Mouse (Mus musculus): ENCODE data around the gene Elovl5. TPM values are rescaled to one million over a fixed set of nuclear protein-coding genes. Genes with fewer than 3 reads are reported as not detected.
"Not testable (repeated sequence)": the region's sequence is repeated elsewhere in the genome, so short reads cannot be mapped to it uniquely, and the experiment has no call there.

The Elovl5 gene
- polyA plus RNA-seq, 1 experiment from 2014 or later, result 91.1 TPM

DNA sequence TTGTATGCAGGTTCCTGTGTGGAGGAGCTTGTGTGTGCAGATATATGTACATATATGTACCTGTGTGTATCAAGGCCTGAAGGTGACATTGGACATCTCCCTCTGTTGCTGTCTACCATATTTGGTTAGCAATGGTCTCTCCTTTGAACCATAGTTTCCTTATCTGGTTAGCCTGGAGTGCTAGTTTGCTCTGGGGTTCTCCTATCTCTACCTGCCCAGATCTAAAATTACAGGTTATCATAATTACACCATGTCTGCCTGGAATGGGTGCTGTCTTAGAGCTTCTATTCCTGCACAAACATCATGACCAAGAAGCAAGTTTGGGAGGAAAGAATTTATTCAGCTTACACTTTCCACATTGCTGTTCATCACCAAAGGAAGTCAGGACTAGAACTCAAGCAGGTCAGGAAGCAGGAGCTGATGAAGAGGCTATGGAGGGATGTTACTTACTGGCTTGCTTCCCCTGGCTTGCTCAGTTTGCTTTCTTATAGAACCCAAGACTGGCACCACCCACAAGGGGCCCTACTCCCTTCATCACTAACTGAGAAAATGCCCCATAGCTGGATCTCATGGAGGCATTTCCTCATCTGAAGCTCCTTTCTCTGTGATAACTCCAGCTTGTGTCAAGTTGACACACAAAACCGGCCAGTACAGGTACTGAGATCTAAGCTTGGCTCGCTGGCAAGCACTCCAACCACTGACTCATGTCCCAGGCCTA lies 76.5 kb downstream of the Elovl5 start:
- H3K9me3 ChIP-seq (replicated peaks); H3K36me3 ChIP-seq; H3K4me3 ChIP-seq; H3K27me3 ChIP-seq (ENCODE audit: low read depth, poor library complexity, severe bottlenecking); H3K27ac ChIP-seq; H3K4me1 ChIP-seq; DNase-seq (ENCODE audit: low spot score): not testable (repeated sequence)
- 88% methylated on average over 2 of the region's 2 CpGs for WGBS

DNA sequence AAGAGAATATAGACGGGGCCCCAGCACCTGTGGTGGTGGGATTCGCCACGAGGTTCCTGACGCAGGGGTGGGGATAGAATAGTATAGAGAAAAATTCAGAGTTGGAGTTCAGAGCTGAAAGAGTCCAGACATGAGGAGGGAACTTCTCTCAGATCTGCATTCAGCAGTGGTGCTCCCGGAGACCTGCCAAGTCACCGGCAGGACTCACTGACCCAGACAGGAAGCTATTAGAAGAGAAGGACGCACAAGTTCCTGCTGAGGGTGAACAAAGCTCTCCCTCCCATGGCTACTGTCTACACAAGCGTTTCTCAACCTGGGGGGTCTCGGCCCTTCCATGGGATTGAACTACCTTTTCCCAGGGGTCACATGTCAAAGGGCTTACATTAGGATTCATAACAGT lies 78.1 kb downstream of the Elovl5 start:
- no peaks in the 10 kb centered on the region for H3K9me3 ChIP-seq (replicated peaks)
- WGBS, result 79% methylated on average over 9 of the region's 9 CpGs
- no peak overlapping the region for H3K4me3 ChIP-seq
- no peak for DNase-seq (ENCODE audit: low spot score)
- no peaks in the 10 kb centered on the region for H3K4me1 ChIP-seq
- no peak overlapping the region for H3K27ac ChIP-seq
- H3K36me3 ChIP-seq, result no peaks in the 10 kb centered on the region
- no peaks in the 10 kb centered on the region for H3K27me3 ChIP-seq (ENCODE audit: low read depth, poor library complexity, severe bottlenecking)

DNA sequence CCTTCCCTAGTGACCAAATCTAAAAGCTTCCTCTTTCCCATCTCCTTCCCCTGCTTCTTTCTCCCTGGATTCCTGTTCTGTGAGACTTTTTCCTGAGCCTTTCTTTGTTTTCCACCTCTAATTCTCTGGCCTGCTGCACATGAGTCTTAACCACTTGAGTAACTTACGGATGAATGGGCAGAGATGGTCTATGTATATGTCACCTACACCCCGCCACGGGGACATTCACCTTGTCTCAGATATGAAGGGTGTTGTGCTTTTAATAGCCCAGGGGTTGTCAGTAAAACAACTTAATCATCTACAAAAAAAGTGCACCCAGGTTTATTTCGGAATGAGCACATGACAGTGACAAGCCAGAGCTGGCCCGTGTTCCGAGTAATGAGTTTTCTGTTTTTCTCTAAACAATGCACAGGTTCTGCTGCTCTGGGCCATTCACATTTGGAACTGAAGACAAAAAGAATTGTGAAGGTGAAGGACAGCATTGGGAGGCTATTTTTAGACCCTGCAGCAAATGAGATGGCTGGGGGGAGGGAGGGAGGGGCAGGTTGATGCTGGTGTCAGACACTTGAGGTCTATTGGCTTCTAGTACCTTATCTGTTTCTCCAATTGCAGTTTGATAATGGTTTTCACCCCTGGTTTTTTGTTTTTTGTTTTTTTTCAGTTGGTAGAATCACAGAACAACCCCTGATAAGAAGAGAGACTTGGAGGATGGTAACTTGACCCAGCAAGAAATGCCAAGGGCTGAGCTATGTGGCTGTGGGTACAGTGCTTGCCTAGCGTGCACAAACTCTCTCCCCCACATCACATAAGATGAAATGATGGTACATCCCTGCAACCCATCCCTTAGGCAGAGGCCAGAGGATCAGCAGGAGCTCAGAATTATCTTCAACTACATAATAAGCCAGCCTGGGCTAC lies 83.7 kb downstream of the Elovl5 start:
- no peak for DNase-seq (ENCODE audit: low spot score)
- WGBS, result 88% methylated on average over 7 of the region's 7 CpGs
- Histone ChIP-seq H3K27me3 (ENCODE audit: low read depth, poor library complexity, severe bottlenecking) (no peaks in the 10 kb centered on the region), H3K4me3 (no peak overlapping the region), H3K27ac (no peak overlapping the region), H3K36me3 (no peaks in the 10 kb centered on the region), H3K9me3 (replicated peaks) (no peaks in the 10 kb centered on the region), H3K4me1 (no peaks in the 10 kb centered on the region)

DNA sequence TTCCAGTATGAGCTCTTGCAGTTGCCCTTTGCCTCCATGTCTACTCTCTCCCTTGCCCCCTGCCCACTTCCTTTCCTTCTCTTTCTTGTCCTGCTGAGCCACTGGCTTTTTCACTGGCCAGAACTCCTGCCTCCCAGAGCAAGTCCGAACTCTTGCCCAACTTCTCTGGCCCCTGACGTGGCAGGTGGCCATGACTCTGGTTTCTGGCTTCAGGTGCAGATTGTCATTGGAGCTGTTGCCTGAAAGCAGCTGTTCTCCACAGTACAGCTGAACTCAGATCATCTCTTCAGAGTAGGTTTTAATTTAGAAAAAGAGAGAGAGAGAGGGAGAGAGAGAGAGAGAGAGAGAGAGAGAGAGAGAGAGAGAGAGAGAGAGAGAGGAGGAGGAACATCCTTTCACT lies 86.1 kb downstream of the Elovl5 start:
- 0 out of 2 replicates have a peak, but pooled peaks cover 4% of the 10 kb centered on the region for H3K4me1 ChIP-seq
- DNase-seq (ENCODE audit: low spot score), result no peak
- H3K4me3 ChIP-seq, result no peak overlapping the region
- no peaks in the 10 kb centered on the region for H3K27me3 ChIP-seq (ENCODE audit: low read depth, poor library complexity, severe bottlenecking)
- no peak overlapping the region for H3K27ac ChIP-seq
- no peaks in the 10 kb centered on the region for H3K36me3 ChIP-seq
- no peaks in the 10 kb centered on the region for H3K9me3 ChIP-seq (replicated peaks)
- WGBS, result 89% methylated on average over 2 of the region's 2 CpGs

DNA sequence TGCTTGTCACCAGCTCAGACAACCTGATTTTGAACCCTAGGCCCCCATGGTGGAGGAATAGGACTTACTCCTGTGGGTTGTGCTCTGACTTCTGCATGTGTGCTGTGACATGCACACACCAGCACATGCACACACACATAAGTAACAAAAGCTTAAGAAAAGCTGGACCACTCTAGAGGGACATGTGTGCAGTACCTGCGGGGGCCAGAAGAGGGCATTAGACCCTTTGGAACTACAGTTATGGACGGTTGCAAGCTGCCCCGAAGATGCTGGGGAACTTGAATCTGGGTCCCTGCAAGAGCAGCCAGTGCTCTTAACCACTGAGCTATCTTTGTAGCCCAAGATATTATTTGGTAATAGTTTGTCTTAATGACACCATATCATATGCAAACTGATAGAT lies 88.3 kb downstream of the Elovl5 start:
- no peaks in the 10 kb centered on the region for H3K9me3 ChIP-seq (replicated peaks)
- H3K27me3 ChIP-seq (ENCODE audit: low read depth, poor library complexity, severe bottlenecking), result no peaks in the 10 kb centered on the region
- H3K36me3 ChIP-seq, result no peaks in the 10 kb centered on the region
- DNase-seq (ENCODE audit: low spot score), result no peak
- no peak overlapping the region for H3K27ac ChIP-seq
- 0 out of 2 replicates have a peak, but pooled peaks cover 4% of the 10 kb centered on the region for H3K4me1 ChIP-seq
- WGBS, result 55% methylated on average over 3 of the region's 3 CpGs
- H3K4me3 ChIP-seq, result no peak overlapping the region

DNA sequence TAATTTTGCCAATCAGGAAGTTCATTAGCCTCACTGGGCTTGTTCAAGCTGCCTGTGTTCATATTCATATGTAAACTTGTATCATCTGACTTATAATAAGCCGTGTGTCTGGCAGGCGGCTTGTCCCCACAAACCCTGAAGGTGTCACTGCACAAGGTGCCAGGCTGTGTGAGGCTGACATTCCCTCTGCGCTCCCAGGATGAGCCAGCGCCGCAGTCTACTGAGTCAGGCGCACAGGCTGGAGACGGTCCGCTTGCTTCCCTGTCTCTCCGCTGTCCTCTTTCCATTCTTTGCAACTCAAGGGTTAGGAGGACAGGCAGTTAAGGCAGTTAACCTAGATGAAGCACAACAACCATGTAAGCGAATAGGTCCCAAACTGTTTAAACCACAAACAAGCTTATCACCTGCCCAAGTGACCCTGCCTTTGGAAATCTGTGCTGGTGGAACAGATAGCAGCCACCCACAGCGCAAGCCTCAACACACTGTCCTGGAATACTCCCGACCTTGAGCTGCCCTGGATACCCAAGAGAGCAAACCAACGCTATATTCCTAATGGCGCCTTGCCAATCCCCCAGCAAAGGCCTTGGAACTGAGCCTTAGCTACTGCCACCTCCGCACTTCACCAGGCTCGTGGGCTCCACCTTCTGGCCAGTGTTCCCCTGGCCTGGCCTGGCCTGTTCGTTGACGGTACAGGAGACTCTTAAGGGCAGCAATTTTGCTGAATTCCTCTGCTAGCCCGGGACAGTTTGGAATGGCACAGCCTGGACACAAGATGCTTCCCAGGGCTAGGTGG lies 89.2 kb downstream of the Elovl5 start:
- Histone ChIP-seq H3K4me1 (0 out of 2 replicates have a peak, but pooled peaks cover 4% of the 10 kb centered on the region), H3K36me3 (no peaks in the 10 kb centered on the region), H3K9me3 (replicated peaks) (no peaks in the 10 kb centered on the region), H3K27me3 (ENCODE audit: low read depth, poor library complexity, severe bottlenecking) (no peaks in the 10 kb centered on the region), H3K27ac (no peak overlapping the region), H3K4me3 (no peak overlapping the region)
- DNase-seq (ENCODE audit: low spot score), result peak; percentile 80
- 62% methylated on average over 19 of the region's 19 CpGs for WGBS

DNA sequence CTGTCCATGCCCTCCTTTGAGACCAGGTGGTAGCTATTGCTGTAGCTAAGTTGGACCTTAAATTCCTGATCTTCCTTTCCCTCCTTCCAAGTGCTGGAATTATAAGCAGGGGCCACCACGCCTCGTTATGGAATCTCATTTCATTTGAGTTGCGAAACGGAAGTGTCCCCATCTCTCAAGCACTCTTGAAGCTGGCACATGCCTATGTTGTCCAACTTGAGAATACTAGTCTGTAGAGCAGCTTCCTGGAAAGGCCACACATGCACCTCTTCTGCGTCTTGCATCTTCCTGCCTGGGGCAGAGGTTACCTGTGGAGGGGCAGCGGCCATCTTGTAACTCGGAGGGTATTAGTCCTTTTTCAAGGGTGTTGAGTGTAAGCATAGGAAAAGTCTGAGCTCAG lies 92.2 kb downstream of the Elovl5 start:
- H3K27me3 ChIP-seq (ENCODE audit: low read depth, poor library complexity, severe bottlenecking), result no peaks in the 10 kb centered on the region
- no peak overlapping the region for H3K4me3 ChIP-seq
- no peak overlapping the region for H3K27ac ChIP-seq
- WGBS, result 94% methylated on average over 7 of the region's 7 CpGs
- H3K9me3 ChIP-seq (replicated peaks), result no peaks in the 10 kb centered on the region
- H3K36me3 ChIP-seq, result no peaks in the 10 kb centered on the region
- 0 out of 2 replicates have a peak, but pooled peaks cover 4% of the 10 kb centered on the region for H3K4me1 ChIP-seq
- no peak for DNase-seq (ENCODE audit: low spot score)

DNA sequence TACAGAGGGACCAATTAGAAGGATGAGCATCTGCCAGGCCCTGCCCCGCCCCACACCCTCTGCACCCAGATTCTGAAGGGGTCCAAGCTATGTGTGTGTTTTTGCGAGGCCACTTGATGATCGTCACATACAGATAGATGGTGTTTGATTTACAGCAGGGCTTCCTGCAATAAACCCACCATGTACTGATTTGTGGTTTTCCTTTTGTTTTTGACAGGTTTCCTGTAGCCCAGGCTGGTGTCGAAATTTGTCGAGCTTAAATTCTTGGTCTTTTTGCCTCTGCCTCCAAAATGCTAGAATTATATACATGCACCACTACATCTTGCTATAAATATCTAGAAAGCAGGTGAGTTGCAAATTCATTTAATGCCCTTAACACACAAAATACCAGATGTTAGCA lies 93.0 kb downstream of the Elovl5 start:
- no peak overlapping the region for H3K4me3 ChIP-seq
- no peaks in the 10 kb centered on the region for H3K27me3 ChIP-seq (ENCODE audit: low read depth, poor library complexity, severe bottlenecking)
- H3K36me3 ChIP-seq, result no peaks in the 10 kb centered on the region
- 0 out of 2 replicates have a peak, but pooled peaks cover 4% of the 10 kb centered on the region for H3K4me1 ChIP-seq
- DNase-seq (ENCODE audit: low spot score), result no peak
- no peaks in the 10 kb centered on the region for H3K9me3 ChIP-seq (replicated peaks)
- 92% methylated on average over 5 of the region's 5 CpGs for WGBS
- H3K27ac ChIP-seq, result no peak overlapping the region

DNA sequence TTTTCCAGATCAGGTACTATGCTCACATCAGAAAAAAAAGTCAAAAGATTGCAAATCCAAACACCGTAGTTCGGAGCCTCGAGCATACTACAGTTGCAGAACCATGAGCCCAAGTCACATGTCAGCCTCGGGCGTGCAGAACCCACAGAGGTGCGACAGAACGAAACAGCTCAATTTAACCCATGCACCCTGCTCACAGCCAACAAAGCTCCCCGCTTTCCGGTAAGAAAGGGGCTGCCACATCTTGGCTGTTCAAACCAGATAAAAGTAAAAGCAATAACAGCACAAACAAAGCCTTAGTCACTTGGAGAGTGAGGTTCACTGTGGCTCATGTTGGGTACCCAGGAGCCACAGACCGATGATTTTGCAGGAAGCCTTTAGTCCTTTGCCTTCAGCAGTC lies 93.5 kb downstream of the Elovl5 start:
- no peaks in the 10 kb centered on the region for H3K27me3 ChIP-seq (ENCODE audit: low read depth, poor library complexity, severe bottlenecking)
- 86% methylated on average over 10 of the region's 10 CpGs for WGBS
- H3K27ac ChIP-seq, result no peak overlapping the region
- no peak for DNase-seq (ENCODE audit: low spot score)
- no peaks in the 10 kb centered on the region for H3K36me3 ChIP-seq
- no peaks in the 10 kb centered on the region for H3K9me3 ChIP-seq (replicated peaks)
- H3K4me3 ChIP-seq, result no peak overlapping the region
- 0 out of 2 replicates have a peak, but pooled peaks cover 4% of the 10 kb centered on the region for H3K4me1 ChIP-seq

DNA sequence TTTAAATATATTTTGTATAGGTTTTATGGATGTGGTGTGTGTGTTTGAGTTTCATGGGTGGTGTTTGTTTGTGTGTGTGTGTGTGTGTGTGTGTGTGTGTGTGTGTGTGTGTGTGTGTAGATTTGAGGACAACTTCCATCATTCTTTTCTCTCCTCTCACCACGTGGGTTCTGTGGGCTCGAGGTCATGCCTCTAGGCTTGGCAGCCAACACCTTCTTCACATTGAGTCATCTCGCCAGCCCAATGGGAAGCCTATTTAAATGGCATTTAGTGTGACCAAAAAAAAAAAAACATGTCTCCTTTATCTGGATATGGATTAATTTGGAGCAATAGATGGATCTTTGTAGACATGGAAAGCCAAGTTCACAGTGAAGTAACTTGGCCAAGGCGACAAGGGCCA lies 94.9 kb downstream of the Elovl5 start:
- no peak for DNase-seq (ENCODE audit: low spot score)
- H3K27me3 ChIP-seq (ENCODE audit: low read depth, poor library complexity, severe bottlenecking), result no peaks in the 10 kb centered on the region
- no peak overlapping the region for H3K27ac ChIP-seq
- H3K9me3 ChIP-seq (replicated peaks), result no peaks in the 10 kb centered on the region
- WGBS, result 82% methylated on average over 4 of the region's 4 CpGs
- no peaks in the 10 kb centered on the region for H3K4me1 ChIP-seq
- no peak overlapping the region for H3K4me3 ChIP-seq
- H3K36me3 ChIP-seq, result no peaks in the 10 kb centered on the region

DNA sequence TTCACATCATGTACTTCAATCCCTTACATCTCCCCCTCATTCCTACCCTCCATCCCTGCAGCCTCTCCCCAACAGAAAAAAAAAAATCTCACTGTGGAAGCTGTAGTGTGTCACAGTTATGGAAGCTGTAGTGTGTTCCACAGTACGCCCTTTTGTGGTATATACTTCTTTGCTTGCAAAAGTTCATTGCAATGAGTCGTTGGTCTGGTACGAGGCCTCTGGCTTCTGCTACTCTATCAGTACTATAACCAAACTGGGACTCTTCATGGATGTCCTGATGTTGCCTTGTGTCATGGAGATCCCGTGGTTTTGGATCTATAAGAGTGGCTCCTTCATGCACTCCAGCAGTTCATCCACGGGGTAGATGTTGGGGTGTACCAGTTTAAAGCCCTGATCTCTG lies 95.5 kb downstream of the Elovl5 start:
- no peaks in the 10 kb centered on the region for H3K9me3 ChIP-seq (replicated peaks)
- DNase-seq (ENCODE audit: low spot score), result no peak
- no peaks in the 10 kb centered on the region for H3K36me3 ChIP-seq
- H3K4me3 ChIP-seq, result no peak overlapping the region
- no peaks in the 10 kb centered on the region for H3K4me1 ChIP-seq
- 91% methylated on average over 5 of the region's 5 CpGs for WGBS
- no peak overlapping the region for H3K27ac ChIP-seq
- H3K27me3 ChIP-seq (ENCODE audit: low read depth, poor library complexity, severe bottlenecking), result no peaks in the 10 kb centered on the region

DNA sequence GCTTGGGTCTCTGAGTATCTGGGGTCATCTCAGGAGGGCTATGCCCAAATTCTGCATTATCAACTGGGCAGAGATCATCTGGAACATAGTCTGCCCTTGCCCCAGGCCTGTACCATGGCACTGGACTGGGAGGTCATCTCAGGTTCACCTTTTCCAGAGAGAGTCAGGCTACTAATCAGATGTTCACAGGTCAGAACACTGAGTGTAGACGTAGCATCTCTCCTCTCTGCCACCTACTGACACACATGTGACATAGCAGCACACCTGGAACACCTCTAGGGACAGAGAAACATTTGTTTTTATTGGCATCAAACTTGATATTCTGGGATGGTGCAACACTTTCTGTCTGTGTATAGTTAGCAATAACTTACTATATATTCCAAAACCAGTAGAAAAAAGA lies 96.6 kb downstream of the Elovl5 start:
- Histone ChIP-seq H3K9me3 (replicated peaks) (no peaks in the 10 kb centered on the region), H3K27me3 (ENCODE audit: low read depth, poor library complexity, severe bottlenecking) (no peaks in the 10 kb centered on the region), H3K27ac (no peak overlapping the region), H3K4me3 (no peak overlapping the region), H3K36me3 (no peaks in the 10 kb centered on the region), H3K4me1 (no peaks in the 10 kb centered on the region)
- DNase-seq (ENCODE audit: low spot score), result no peak
- WGBS, result 38% methylated on average over 1 of the region's 1 CpGs

DNA sequence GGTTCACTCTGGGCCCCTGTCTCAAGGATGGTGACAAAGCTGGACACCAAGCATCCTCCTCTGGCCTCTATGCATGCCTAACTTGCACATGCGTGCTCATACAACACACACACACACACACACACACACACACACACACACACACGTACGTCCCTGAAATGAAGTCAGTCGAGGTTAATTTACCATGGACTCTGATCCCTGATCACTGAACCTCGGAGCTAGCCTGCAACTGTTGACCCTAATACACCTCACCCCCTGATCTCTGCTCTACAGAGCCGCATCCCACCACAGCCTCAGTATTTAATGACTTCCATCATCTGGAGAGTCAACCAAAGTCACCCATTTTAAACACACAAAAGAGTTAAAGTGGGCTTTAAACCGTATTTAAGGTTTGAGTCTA lies 98.7 kb downstream of the Elovl5 start:
- Histone ChIP-seq H3K4me3 (no peak overlapping the region), H3K36me3 (no peaks in the 10 kb centered on the region), H3K27me3 (ENCODE audit: low read depth, poor library complexity, severe bottlenecking) (no peaks in the 10 kb centered on the region), H3K9me3 (replicated peaks) (no peaks in the 10 kb centered on the region), H3K4me1 (no peaks in the 10 kb centered on the region), H3K27ac (no peak overlapping the region)
- WGBS, result 89% methylated on average over 7 of the region's 7 CpGs
- DNase-seq (ENCODE audit: low spot score), result no peak
